Mouse (Mus musculus) neural tube, embryonic 11.5 days (tissue): ENCODE measurements at regions not wholly inside any gene's neighbourhood (a gene's known extent, or its start where the extent isn't known, plus 50 kb on each side); places are given as distances from the start of the nearest gene placed in this dataset.

Experiments
- ATAC-seq: fragments of 200-750 bp; cut with Nextera tagmentation; 2 replicates; pipeline ENCODE4 v1.8.0; 2017; ENCODE audit warnings: moderate number of reproducible peaks, mild to moderate bottlenecking, moderate TSS enrichment, moderate library complexity; ENCODE audit not compliant: insufficient read depth, low FRiP score, low TSS enrichment
- DNase-seq: peaks from one replicate; pipeline ENCODE4 v3.0.0-alpha.2; 2015; ENCODE audit warnings: low spot score
- H3K27ac ChIP-seq: fragments of 300-500 bp; sonication (generic); 2 replicates; pipeline ENCODE4 v1.5.1; 2014; ENCODE audit warnings: low read depth, mild to moderate bottlenecking, low read length
- H3K27me3 ChIP-seq: fragments of 300-500 bp; sonication (generic); 2 replicates; pipeline ENCODE4 v1.6.1; 2014; ENCODE audit warnings: mild to moderate bottlenecking, low read length, mixed read lengths; ENCODE audit not compliant: control insufficient read depth, insufficient read depth
- H3K36me3 ChIP-seq: fragments of 300-500 bp; sonication (generic); 2 replicates; pipeline ENCODE4 v1.6.1; 2014; ENCODE audit warnings: mild to moderate bottlenecking, low read length, moderate library complexity, mixed read lengths; ENCODE audit not compliant: control insufficient read depth, insufficient read depth
- H3K4me1 ChIP-seq: fragments of 300-500 bp; sonication (generic); 2 replicates; pipeline ENCODE4 v1.6.1; 2014; ENCODE audit warnings: low read length, mixed read lengths; ENCODE audit not compliant: control insufficient read depth, insufficient read depth
- H3K4me2 ChIP-seq: fragments of 300-500 bp; sonication (generic); 2 replicates; pipeline ENCODE4 v1.6.1; 2014; ENCODE audit warnings: low read depth, mild to moderate bottlenecking, moderate library complexity
- H3K4me3 ChIP-seq: fragments of 300-500 bp; sonication (generic); 2 replicates; pipeline ENCODE4 v1.5.1; 2014; ENCODE audit warnings: low read depth, low read length
- H3K9ac ChIP-seq: fragments of 300-500 bp; sonication (generic); 2 replicates; pipeline ENCODE4 v1.6.1; 2014; ENCODE audit warnings: mild to moderate bottlenecking, low read length
- H3K9me3 ChIP-seq: fragments of 300-500 bp; sonication (generic); 2 replicates; pipeline ENCODE4 v1.6.1; 2016; ENCODE audit warnings: low read length; ENCODE audit not compliant: control insufficient read depth
- WGBS: fragments of 180-500 bp; shearing (Covaris S2); extraction: QIAGEN DNeasy Blood & Tissue Kit; methylation state at CpG from one replicate; pipeline ENCODE4 v1.1.7; 2014; 5-methylcytosine and 5-hydroxymethylcytosine counted together

DNA sequence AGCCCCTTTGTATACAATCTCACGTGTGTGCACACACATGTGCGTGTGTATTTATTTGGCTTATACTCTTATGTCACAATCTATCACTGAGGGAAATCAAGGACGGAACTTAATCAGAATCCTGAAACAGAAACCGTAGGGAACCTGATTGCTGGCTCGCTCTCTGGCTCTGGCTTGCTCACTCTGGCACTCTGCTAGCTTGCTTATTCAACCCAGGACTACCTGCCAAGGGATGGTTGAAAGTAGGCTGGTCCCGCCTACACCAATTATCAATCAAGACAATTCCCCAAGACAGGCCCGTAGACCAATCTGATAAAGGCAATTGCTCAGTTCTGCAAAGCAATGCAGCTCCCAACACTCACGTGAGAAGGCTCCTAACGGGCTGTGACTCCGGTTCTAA, 224.0 kb downstream of the Sipa1l2 start:
- Histone ChIP-seq H3K27me3 (0 out of 2 replicates have a peak, but pooled peaks cover 1% of the 10 kb centered on the region), H3K4me1 (peaks cover 3% of the 10 kb centered on the region; the same call in 1 of the 2 replicates), H3K27ac (no peak overlapping the region), H3K9ac (no peak overlapping the region), H3K4me2 (no peak overlapping the region), H3K4me3 (no peak overlapping the region), H3K9me3 (no peaks in the 10 kb centered on the region), H3K36me3 (no peaks in the 10 kb centered on the region)
- DNase-seq (no peak), ATAC-seq (no peak)
- WGBS, result 88% methylated on average over 10 of the region's 10 CpGs

- ATAC-seq (no peak), DNase-seq (no peak)
- no peaks in the 10 kb centered on the region for H3K9me3 ChIP-seq
- no peak overlapping the region for H3K27ac ChIP-seq
- H3K4me1 ChIP-seq, result no peaks in the 10 kb centered on the region; the same call in 1 of the 2 replicates
- 0 out of 2 replicates have a peak, but pooled peaks cover 3% of the 10 kb centered on the region for H3K27me3 ChIP-seq
- H3K36me3 ChIP-seq, result no peaks in the 10 kb centered on the region
- WGBS, result 49% methylated on average over 9 of the region's 9 CpGs
- no peak overlapping the region for H3K4me2 ChIP-seq
- no peak overlapping the region for H3K4me3 ChIP-seq
- H3K9ac ChIP-seq, result no peak overlapping the region
These were observed 225.7 kb downstream of the Sipa1l2 start for GRCm38 (mm10) chr8:125343867-125344266.

GRCm38 (mm10) chr8:125342521-125342920, 227.1 kb downstream of the Sipa1l2 start:
- Histone ChIP-seq H3K4me3 (no peak overlapping the region), H3K4me2 (no peak overlapping the region), H3K36me3 (no peaks in the 10 kb centered on the region), H3K9ac (no peak overlapping the region), H3K27me3 (0 out of 2 replicates have a peak, but pooled peaks cover 3% of the 10 kb centered on the region), H3K27ac (no peak overlapping the region), H3K9me3 (no peaks in the 10 kb centered on the region), H3K4me1 (no peaks in the 10 kb centered on the region; the same call in 1 of the 2 replicates)
- WGBS, result 84% methylated on average over 9 of the region's 9 CpGs
- ATAC-seq, result no peak
- DNase-seq, result no peak

- Histone ChIP-seq H3K9me3 (no peaks in the 10 kb centered on the region), H3K4me3 (no peak overlapping the region), H3K27me3 (0 out of 2 replicates have a peak, but pooled peaks cover 3% of the 10 kb centered on the region), H3K4me2 (no peak overlapping the region), H3K27ac (no peak overlapping the region), H3K4me1 (peaks cover 2% of the 10 kb centered on the region), H3K9ac (no peak overlapping the region), H3K36me3 (no peaks in the 10 kb centered on the region)
- DNase-seq (no peak), ATAC-seq (no peak)
- WGBS, result 89% methylated on average over 4 of the region's 4 CpGs
These were observed 228.0 kb downstream of the Sipa1l2 start for GRCm38 (mm10) chr8:125341606-125342005.

DNA sequence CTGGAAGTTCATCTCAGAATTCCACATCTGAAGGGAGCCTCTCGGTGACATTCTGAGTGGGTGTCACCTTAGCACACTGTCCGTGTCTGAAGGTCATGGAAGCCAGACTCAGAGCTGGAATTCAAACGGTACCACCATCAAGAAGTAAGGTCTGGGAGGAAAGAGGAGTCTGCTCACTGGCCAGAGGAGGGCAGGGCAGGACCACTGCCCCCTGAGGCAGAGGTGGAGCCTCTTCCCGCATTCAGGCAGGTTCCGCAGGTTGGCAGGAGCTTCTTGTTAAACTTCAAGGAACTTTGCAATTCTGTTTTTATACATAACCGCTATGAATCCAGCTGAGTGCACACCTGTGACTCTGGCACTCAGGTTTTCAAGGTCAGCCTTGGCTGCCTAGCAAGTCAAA, 231.4 kb downstream of the Sipa1l2 start:
- Histone ChIP-seq H3K9ac (no peak overlapping the region), H3K27ac (no peak overlapping the region), H3K9me3 (no peaks in the 10 kb centered on the region), H3K36me3 (no peaks in the 10 kb centered on the region), H3K4me3 (no peak overlapping the region), H3K4me1 (peaks cover 15% of the 10 kb centered on the region), H3K4me2 (no peak overlapping the region), H3K27me3 (0 out of 2 replicates have a peak, but pooled peaks cover 11% of the 10 kb centered on the region)
- no peak for DNase-seq
- 23% methylated on average over 6 of the region's 6 CpGs for WGBS
- no peak for ATAC-seq

GRCm38 (mm10) chr8:125337444-125338077, 232.0 kb downstream of the Sipa1l2 start:
- no peak overlapping the region for H3K4me3 ChIP-seq
- peaks cover 15% of the 10 kb centered on the region for H3K4me1 ChIP-seq
- WGBS, result 29% methylated on average over 18 of the region's 18 CpGs
- no peak overlapping the region for H3K4me2 ChIP-seq
- no peaks in the 10 kb centered on the region for H3K36me3 ChIP-seq
- no peak overlapping the region for H3K9ac ChIP-seq
- DNase-seq (no peak), ATAC-seq (0 out of 2 replicates have a peak, but pooled peaks have one; percentile 29)
- H3K27me3 ChIP-seq, result 0 out of 2 replicates have a peak, but pooled peaks cover 11% of the 10 kb centered on the region
- no peak overlapping the region for H3K27ac ChIP-seq
- H3K9me3 ChIP-seq, result no peaks in the 10 kb centered on the region

DNA sequence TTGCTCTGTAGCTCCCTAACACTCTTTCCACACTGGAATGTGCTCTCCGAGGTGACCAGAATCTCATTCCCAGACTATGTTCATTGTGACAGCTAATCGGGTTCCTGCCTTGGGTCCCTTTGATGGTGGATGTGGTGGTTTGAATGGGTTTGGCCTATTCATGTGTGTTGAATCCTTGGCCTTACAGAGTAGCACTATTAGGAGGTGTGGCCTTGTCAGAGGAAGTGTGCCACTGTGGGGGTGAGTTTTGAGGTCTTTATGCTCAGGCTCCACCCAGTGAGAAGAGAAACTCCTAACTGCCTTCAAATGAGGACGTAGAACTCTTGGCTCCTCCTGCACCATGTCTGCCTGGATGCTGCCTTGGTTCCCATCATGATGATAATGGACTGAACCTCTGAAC, 232.8 kb downstream of the Sipa1l2 start:
- peaks cover 15% of the 10 kb centered on the region for H3K4me1 ChIP-seq
- H3K36me3 ChIP-seq, result no peaks in the 10 kb centered on the region
- ATAC-seq (no peak), DNase-seq (no peak)
- 50% methylated on average over 3 of the region's 3 CpGs for whole genome bisulfite sequencing
- no peak overlapping the region for H3K9ac ChIP-seq
- H3K4me3 ChIP-seq, result no peak overlapping the region
- H3K27me3 ChIP-seq, result 0 out of 2 replicates have a peak, but pooled peaks cover 11% of the 10 kb centered on the region
- no peaks in the 10 kb centered on the region for H3K9me3 ChIP-seq
- H3K4me2 ChIP-seq, result no peak overlapping the region
- no peak overlapping the region for H3K27ac ChIP-seq

DNA sequence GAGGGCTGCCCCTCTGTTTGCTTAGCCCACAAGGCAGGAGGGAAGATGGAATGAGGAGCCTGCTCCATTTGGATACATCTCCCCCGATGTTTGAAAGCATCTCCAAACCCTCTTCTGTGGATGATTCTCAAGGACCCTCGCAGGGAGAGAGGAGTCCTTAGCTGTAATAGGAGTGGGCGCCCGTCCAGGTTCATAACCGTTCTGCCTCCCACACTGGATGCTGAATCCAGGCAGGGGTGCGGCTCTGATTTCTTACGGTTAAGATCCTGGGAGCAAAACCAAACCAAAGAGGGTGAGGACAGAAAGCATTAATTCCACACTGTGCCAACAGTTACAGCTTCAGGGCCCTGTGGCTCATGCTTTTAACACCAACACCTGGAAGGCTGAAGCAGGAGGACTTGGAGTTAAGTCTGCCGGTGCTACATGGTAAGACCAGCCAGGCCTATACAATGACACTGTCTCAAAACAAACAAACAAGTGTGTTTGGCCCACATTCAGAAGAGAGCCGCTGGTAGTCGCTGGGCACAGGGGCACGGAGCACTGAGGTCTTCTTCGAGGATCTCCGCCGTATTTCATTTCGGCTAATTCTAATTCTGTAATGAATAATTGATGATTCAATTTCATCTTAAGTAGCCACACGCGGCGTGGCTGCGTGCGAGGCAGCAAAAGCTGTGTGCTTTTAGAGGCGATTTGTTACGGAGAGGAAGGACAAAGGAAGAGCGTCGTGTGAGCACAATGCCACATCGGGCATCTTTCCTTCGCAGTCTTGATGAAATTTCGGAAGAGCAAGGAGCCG, 233.8 kb downstream of the Sipa1l2 start:
- peak; percentile 70 for DNase-seq
- Histone ChIP-seq H3K27me3 (0 out of 2 replicates have a peak, but pooled peaks cover 11% of the 10 kb centered on the region), H3K27ac (0 out of 2 replicates have a peak overlapping the region, but pooled peaks have one; percentile 4), H3K4me1 (peaks cover 15% of the 10 kb centered on the region), H3K9me3 (no peaks in the 10 kb centered on the region), H3K4me3 (no peak overlapping the region), H3K9ac (no peak overlapping the region), H3K4me2 (no peak overlapping the region), H3K36me3 (no peaks in the 10 kb centered on the region)
- ATAC-seq, result peak; percentile 72
- 44% methylated on average over 28 of the region's 28 CpGs for WGBS
